Mouse (Mus musculus): ENCODE results near the gene Gfra4. TPM values are rescaled to one million over a fixed set of nuclear protein-coding genes. Genes with fewer than 3 reads are reported as not detected.

Gfra4 gene
- polyA plus RNA-seq (2015; fragmentation: Nextera tagmentation; extraction: Ambion mirVana): 0.23 and 0.52 TPM in 2 replicates

DNA sequence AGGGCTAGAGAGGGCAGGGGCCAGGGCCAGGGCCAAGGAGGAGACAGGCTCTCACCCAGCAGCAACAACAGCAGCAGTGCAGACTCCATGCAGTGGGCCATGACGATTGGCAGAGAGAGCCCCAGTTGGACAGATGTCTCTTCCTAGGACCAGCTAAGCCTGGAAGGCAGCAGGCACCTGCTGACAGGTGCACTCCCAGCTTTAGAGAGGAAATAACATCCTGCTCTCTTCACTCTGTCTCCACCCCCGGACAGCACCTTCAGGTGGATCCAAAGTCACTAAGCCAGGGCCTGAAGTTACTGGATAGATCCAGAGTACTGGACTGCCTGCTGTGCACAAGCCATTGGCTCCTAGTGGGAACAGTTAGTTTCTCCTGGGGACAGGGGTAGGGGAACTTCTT, at the start of gene Gfra4:
Gene Gfra4 (minus strand): TSS at position 101 of the 400 bp plus-strand sequence.
- Histone ChIP-seq H3K4me3 (replicated peaks) (no peak within 1 kb of the TSS), H3K4me1 (replicated peaks) (peaks cover 26% of the 10 kb centered on the region), H3K36me3 (no peaks in the 10 kb centered on the region), H3K27ac (no peak within 1 kb of the TSS), H3K4me2 (no peak within 1 kb of the TSS), H3K9ac (no peak within 1 kb of the TSS), H3K9me3 (replicated peaks) (no peaks in the 10 kb centered on the region), H3K27me3 (peaks cover 87% of the 10 kb centered on the region)
- ATAC-seq (ENCODE audit: low read depth) (no peak), DNase-seq (no peak)
- WGBS (ENCODE audit: insufficient replicate concordance): 62% methylated on average over 2 of the region's 2 CpGs

DNA sequence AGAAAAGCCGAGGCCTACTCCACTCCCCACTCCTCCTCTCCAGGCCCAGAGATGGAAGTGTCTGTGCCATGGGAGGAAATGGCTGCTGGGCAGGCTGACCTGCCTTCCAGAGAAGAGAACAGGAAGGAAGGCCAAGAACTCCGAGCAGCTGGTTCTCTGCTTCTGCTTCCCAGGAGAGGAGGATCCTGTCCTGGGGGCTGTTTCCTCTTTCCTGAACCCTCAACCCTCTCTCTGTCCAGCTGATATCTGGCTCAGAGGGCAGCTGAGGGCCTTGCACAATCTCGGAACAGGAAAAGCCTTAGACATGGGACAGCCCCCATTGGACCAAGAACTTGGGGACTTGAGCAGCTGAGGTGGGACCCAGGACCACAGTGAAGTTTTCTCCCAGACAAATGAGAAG, 48.0 kb upstream of the Gfra4 start:
- Histone ChIP-seq H3K36me3 (no peaks in the 10 kb centered on the region), H3K9ac (no peak overlapping the region), H3K27me3 (peaks cover 5% of the 10 kb centered on the region; the same call in 1 of the 2 replicates), H3K27ac (0 out of 2 replicates have a peak overlapping the region, but pooled peaks have one; percentile 6), H3K4me2 (no peak overlapping the region), H3K9me3 (replicated peaks) (no peaks in the 10 kb centered on the region), H3K4me1 (replicated peaks) (peaks cover 19% of the 10 kb centered on the region), H3K4me3 (replicated peaks) (no peak overlapping the region)
- DNase-seq (no peak), ATAC-seq (ENCODE audit: low read depth) (no peak)
- WGBS (ENCODE audit: insufficient replicate concordance): 50% methylated on average over 3 of the region's 3 CpGs

DNA sequence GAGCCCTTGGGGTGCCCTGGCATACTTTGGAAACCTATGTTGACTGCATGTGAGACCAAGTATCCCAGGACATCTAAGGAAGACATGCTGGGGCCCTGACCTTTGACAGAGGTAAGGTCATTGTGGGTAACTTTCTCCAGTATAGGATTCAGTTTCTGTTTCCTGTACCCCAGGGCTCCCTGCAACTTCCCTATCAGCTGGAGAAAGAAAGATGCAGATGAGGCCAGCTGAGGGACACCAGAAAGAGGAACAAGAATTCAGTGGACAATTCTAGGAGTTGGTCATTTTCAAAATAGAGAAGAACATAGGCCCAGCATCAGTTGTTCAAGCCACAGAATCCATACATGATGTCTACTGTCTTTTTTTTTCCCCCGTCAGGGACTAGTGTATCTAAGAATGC, 46.7 kb upstream of the Gfra4 start:
- Histone ChIP-seq H3K36me3 (no peaks in the 10 kb centered on the region), H3K4me3 (replicated peaks) (no peak overlapping the region), H3K27me3 (peaks cover 10% of the 10 kb centered on the region; the same call in 1 of the 2 replicates), H3K27ac (no peak overlapping the region), H3K4me2 (no peak overlapping the region), H3K9ac (no peak overlapping the region), H3K9me3 (replicated peaks) (no peaks in the 10 kb centered on the region), H3K4me1 (replicated peaks) (peaks cover 9% of the 10 kb centered on the region; the same call in 1 of the 2 replicates)
- ATAC-seq (ENCODE audit: low read depth) (no peak), DNase-seq (no peak)
- WGBS (ENCODE audit: insufficient replicate concordance): 36% methylated on average over 1 of the region's 1 CpGs

DNA sequence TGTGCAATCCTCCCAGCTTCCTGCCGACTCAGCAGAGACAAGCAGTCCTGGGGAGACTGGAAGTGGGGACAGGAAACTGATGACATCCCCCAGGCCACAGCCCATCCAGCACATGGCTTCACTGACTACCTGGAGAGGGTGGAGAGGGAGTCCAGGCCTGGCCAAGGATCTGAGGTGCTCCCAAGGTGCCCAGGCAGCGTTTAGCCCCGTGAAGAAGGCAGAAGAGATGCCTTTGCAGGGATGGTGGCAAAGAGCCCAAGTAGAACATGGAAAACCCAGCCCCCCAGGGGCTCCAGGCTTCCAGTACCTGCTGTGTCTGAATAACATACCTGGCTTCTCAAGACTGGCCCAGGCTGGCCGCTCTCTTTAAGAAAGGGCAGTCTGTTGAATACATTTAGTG, 45.7 kb upstream of the Gfra4 start:
- no peak overlapping the region for H3K4me2 ChIP-seq
- peaks cover 10% of the 10 kb centered on the region; the same call in 1 of the 2 replicates for H3K27me3 ChIP-seq
- H3K4me3 ChIP-seq (replicated peaks): no peak overlapping the region
- no peak overlapping the region for H3K9ac ChIP-seq
- H3K4me1 ChIP-seq (replicated peaks): peaks cover 3% of the 10 kb centered on the region; the same call in 1 of the 2 replicates
- no peaks in the 10 kb centered on the region for H3K36me3 ChIP-seq
- no peaks in the 10 kb centered on the region for H3K9me3 ChIP-seq (replicated peaks)
- 60% methylated on average over 4 of the region's 4 CpGs for WGBS (ENCODE audit: insufficient replicate concordance)
- ATAC-seq (ENCODE audit: low read depth) (no peak), DNase-seq (no peak)
- no peak overlapping the region for H3K27ac ChIP-seq

DNA sequence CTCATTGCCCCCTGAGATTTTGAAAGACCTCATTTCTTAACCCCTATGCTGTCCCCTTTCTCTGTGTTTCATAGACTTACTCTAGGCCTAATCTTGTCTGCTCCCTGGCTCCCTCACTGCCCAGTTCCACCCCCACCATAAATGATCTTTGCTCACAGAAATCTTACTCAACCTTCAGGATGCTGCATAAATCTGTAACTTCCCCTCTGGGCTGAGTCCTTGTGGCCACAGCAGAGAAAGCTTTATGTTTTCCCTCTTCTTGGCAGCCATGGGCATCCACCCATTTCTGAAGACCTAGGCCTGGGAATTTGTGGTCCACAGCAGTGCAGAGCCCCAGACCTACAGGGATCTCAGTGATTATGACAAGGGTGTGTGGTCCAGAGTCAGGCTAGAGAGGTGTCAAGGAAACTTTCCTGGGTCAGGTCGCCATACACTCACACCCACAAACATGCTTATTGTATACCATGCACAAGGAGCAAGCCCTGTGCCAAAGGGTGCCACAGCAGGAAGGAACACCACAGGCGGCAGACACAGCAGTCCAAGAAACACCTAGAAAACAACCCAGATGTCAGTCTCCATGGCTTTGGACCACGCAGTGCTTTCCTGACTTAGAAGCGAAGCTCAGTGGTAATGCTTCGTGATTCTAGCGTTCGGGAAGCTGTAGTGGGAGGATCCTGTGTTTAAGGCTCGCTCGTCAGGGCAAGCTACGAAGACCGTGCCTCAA, 43.9 kb upstream of the Gfra4 start, which contains the start of gene Siglec1:
Gene Siglec1 (minus strand): TSS at position 99 of the 724 bp plus-strand sequence.
- DNase-seq (no peak), ATAC-seq (ENCODE audit: low read depth) (no peak)
- 44% methylated on average over 11 of the region's 11 CpGs for WGBS (ENCODE audit: insufficient replicate concordance)
- H3K27me3 ChIP-seq: peaks cover 13% of the 10 kb centered on the region; the same call in 1 of the 2 replicates
- no peaks in the 10 kb centered on the region for H3K36me3 ChIP-seq
- H3K9me3 ChIP-seq (replicated peaks): no peaks in the 10 kb centered on the region
- no peak within 1 kb of the TSS for H3K9ac ChIP-seq
- H3K4me1 ChIP-seq (replicated peaks): peaks cover 3% of the 10 kb centered on the region; the same call in 1 of the 2 replicates
- no peak within 1 kb of the TSS for H3K4me2 ChIP-seq
- H3K4me3 ChIP-seq (replicated peaks): no peak within 1 kb of the TSS
- no peak within 1 kb of the TSS for H3K27ac ChIP-seq

DNA sequence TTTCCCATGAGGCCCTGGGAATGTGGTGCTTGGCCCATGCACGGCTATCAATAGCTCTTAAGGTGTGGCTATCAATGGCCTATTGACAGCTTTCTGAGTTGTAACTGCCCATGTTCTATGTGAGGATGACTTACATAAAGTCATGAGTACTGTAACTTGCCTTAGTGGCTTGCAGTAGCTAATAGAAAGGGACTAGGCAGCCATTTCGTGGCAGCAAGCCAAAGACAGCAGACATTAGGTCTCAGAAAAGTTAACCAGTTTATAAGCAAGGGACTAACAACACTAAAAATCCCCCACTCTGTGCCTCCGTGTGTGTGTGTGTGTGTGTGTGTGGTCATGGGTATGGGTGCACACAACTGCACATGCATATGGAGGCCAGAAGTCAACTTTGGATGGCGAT, 41.3 kb upstream of the Gfra4 start:
- Histone ChIP-seq H3K9ac (no peak overlapping the region), H3K27ac (no peak overlapping the region), H3K4me2 (no peak overlapping the region), H3K36me3 (no peaks in the 10 kb centered on the region), H3K4me3 (replicated peaks) (no peak overlapping the region), H3K9me3 (replicated peaks) (no peaks in the 10 kb centered on the region), H3K4me1 (replicated peaks) (peaks cover 7% of the 10 kb centered on the region), H3K27me3 (peaks cover 36% of the 10 kb centered on the region)
- ATAC-seq (ENCODE audit: low read depth): no peak
- WGBS (ENCODE audit: insufficient replicate concordance): 75% methylated on average over 4 of the region's 4 CpGs
- no peak for DNase-seq

DNA sequence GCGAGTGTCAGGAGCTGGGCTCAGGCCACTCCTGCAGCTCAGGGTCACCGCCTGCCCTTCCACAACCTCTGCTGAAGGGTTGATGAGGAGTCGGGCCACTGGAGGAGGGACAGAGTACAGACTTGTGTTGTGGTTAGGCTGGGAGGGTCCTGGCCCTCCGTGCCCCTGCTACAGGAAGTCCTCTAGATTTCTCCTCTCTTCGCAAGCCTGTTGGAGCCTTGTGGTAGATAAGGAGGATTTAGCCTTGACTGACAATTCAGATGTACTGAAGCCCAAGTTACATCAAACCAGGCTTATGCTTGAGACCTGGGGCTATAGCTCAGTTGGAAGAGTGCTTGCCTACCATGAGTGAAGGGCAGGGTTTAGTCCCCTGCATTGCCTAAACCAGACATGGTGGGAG, 37.6 kb upstream of the Gfra4 start:
- WGBS (ENCODE audit: insufficient replicate concordance): 12% methylated on average over 5 of the region's 5 CpGs
- H3K36me3 ChIP-seq: no peaks in the 10 kb centered on the region
- peaks cover 46% of the 10 kb centered on the region for H3K27me3 ChIP-seq

DNA sequence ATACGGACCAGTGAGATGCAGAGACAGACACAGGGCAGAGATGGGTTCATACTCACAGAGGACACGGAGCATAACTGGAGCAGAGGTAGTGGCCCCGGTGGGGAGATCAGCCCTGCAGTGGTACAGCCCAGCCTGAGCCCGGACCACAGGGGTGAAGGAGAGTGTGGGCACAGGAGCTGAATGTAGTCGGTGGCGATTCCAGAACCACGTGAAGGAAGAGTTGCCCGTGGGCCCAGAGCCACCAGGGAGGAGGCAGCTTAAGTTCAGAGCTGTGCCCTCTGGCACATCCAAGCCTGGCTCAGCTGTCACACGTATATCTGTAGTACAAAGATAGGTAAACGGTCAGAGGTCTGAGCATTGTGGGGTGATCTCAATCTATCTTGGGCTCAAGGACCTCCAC, 29.6 kb upstream of the Gfra4 start:
- H3K9me3 ChIP-seq (replicated peaks): no peaks in the 10 kb centered on the region
- no peak overlapping the region for H3K9ac ChIP-seq
- ATAC-seq (ENCODE audit: low read depth) (no peak), DNase-seq (no peak)
- no peaks in the 10 kb centered on the region for H3K4me1 ChIP-seq (replicated peaks)
- no peak overlapping the region for H3K27ac ChIP-seq
- H3K4me2 ChIP-seq: no peak overlapping the region
- H3K4me3 ChIP-seq (replicated peaks): no peak overlapping the region
- no peaks in the 10 kb centered on the region for H3K36me3 ChIP-seq
- peaks cover 54% of the 10 kb centered on the region for H3K27me3 ChIP-seq
- WGBS (ENCODE audit: insufficient replicate concordance): 72% methylated on average over 10 of the region's 10 CpGs

More for the DNA sequence above, 37.6 kb upstream of the Gfra4 start:
- Histone ChIP-seq H3K27ac (no peak overlapping the region), H3K9ac (no peak overlapping the region), H3K4me1 (replicated peaks) (peaks cover 4% of the 10 kb centered on the region; the same call in 1 of the 2 replicates), H3K4me3 (replicated peaks) (no peak overlapping the region), H3K4me2 (no peak overlapping the region), H3K9me3 (replicated peaks) (no peaks in the 10 kb centered on the region)
- DNase-seq: no peak
- ATAC-seq (ENCODE audit: low read depth): no peak

DNA sequence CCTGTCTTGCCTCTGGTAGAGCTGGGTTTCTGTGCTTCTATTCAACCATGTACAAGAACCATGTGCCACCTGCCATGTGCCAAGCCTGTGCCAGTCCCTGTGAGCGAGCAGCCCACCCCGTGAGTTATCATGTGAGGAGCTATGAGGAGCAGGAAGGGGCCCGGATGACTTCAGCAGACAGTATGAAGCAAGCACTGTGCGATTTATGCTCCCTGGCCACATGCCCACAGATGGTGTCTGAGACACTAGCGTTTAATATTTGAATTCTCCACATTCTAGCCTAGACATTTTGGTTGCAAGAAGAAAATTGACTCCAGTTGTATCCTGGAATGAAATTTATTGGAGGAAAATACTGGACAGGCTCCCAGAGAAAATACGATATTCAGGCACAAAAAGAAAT, 24.6 kb upstream of the Gfra4 start:
- Histone ChIP-seq H3K9me3 (replicated peaks) (no peaks in the 10 kb centered on the region), H3K27me3 (peaks cover 77% of the 10 kb centered on the region), H3K27ac (no peak overlapping the region), H3K9ac (no peak overlapping the region), H3K36me3 (no peaks in the 10 kb centered on the region), H3K4me1 (replicated peaks) (peaks cover 5% of the 10 kb centered on the region), H3K4me2 (no peak overlapping the region), H3K4me3 (replicated peaks) (no peak overlapping the region)
- no peak for ATAC-seq (ENCODE audit: low read depth)
- DNase-seq: no peak
- 54% methylated on average over 6 of the region's 6 CpGs for WGBS (ENCODE audit: insufficient replicate concordance)

DNA sequence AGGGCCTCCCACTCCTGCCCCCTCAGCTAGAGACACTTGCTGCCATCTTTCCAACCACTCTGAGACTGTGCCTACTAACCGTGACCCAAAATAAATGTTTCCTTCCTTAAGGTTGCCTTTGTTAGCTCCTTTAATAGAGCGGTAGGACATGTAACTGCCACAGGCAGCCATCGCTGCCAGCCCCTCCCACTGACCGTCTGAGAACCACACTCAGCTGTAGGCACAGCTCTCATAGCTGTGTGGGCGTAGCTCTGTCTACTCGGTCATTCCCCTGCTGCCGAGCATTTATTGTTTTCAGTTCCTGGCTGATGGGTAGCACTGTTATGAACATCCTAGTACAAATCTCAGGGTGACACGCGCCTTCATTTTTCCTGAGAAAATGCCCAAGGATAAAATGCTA, 23.5 kb upstream of the Gfra4 start:
- Histone ChIP-seq H3K9me3 (replicated peaks) (no peaks in the 10 kb centered on the region), H3K9ac (no peak overlapping the region), H3K27me3 (peaks cover 84% of the 10 kb centered on the region), H3K4me1 (replicated peaks) (peaks cover 5% of the 10 kb centered on the region), H3K27ac (no peak overlapping the region), H3K4me3 (replicated peaks) (no peak overlapping the region), H3K4me2 (no peak overlapping the region), H3K36me3 (no peaks in the 10 kb centered on the region)
- no peak for ATAC-seq (ENCODE audit: low read depth)
- WGBS (ENCODE audit: insufficient replicate concordance): 53% methylated on average over 9 of the region's 9 CpGs
- DNase-seq: no peak

DNA sequence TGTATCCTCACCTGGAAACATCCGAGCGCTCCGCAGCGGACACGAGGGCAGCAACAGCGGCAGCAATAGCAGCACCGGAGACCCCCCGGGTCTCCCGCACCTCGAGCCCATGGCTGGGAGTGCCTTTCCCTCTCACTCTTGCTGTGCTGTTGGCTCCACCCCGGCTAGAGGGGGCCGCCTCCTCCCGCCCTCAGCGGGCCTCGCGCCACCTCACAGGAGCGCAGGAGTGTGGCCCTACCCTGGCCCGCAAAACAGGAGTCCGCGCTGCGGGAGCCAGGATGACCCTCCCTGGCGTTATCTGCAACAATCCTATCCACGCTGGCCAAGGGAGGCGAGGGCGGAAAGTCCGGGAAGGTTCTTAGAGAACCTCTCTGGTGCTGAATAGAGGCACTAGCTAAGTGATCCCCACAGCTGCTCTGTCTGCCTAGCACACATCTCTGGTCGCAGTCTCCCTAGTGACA, 20.5 kb upstream of the Gfra4 start, which contains the start of gene Adam33:
Gene Adam33 (minus strand): TSS at position 411 of the 461 bp plus-strand sequence.
- peaks cover 5% of the 10 kb centered on the region for H3K4me1 ChIP-seq (replicated peaks)
- peaks cover 90% of the 10 kb centered on the region for H3K27me3 ChIP-seq
- H3K9me3 ChIP-seq (replicated peaks): no peaks in the 10 kb centered on the region
- 3% methylated on average over 20 of the region's 27 CpGs for WGBS (ENCODE audit: insufficient replicate concordance)
- no peak within 1 kb of the TSS for H3K27ac ChIP-seq
- DNase-seq (no peak), ATAC-seq (ENCODE audit: low read depth) (no peak)
- H3K4me2 ChIP-seq: peak within 1 kb of the TSS; percentile 28; the same call in 1 of the 2 replicates
- no peak within 1 kb of the TSS for H3K9ac ChIP-seq
- H3K36me3 ChIP-seq: no peaks in the 10 kb centered on the region
- H3K4me3 ChIP-seq (replicated peaks): 0 out of 2 replicates have a peak within 1 kb of the TSS, but pooled peaks have one; percentile 3

Measured in liver, embryonic 13.5 days (tissue).